Mouse (Mus musculus) neutrophil, adult 83 days (primary cell): ENCODE data around the gene Upb1. TPM values are rescaled to one million over a fixed set of nuclear protein-coding genes. Genes with fewer than 3 reads are reported as not detected.

Source experiments
- total RNA-seq, 2 experiments: library from RNA; stranded (reverse); gene quantifications; one replicate each; pipeline ENCODE4 v1.2.4; 2023

The Upb1 gene
- 1 to 10 TPM; 2.0 to 2.8 TPM for total RNA-seq

GRCm38 (mm10) chr10:75400958-75401357 is at the start of gene Upb1:
Gene Upb1, plus strand, starts transcription at chr10:75401115.

Other genes starting within 250 kb of the Upb1 start
- 10 to 100 TPM; 16.4 to 17.6 TPM for gene Specc1l, start 189.0 kb upstream of the Upb1 start, total RNA-seq
- gene Adora2a, start 84.2 kb upstream of the Upb1 start, total RNA-seq = 1 to 10 TPM; 2.1 to 4.0 TPM
- gene Snrpd3, start 116.4 kb downstream of the Upb1 start, total RNA-seq = 10 to 100 TPM; 68.9 to 71.5 TPM
- gene Gucd1, start 116.9 kb downstream of the Upb1 start, total RNA-seq = 10 to 100 TPM; 51.1 to 57.3 TPM
- 1 to 10 TPM; 3.4 to 3.5 TPM for gene Lrrc75b, start 159.2 kb downstream of the Upb1 start, total RNA-seq
- gene Ggt1, start 160.5 kb downstream of the Upb1 start, total RNA-seq = 1 to 10 TPM; 7.9 to 9.8 TPM
- 10 to 100 TPM; 28.1 to 30.1 TPM for gene Ggt5, start 188.2 kb downstream of the Upb1 start, total RNA-seq
- gene Susd2, start 242.9 kb downstream of the Upb1 start, total RNA-seq = 1 to 10 TPM in 1 of 2 experiments, under 1 TPM in 1; 0.90 to 1.0 TPM